Mouse (Mus musculus) megakaryocyte, embryonic 14.5 days (primary cell): Measurements from ENCODE around the gene Sbk1.

Experiments used
- FLI1 ChIP-seq: IDR thresholded peaks from 2 replicates; pipeline ENCODE4 v1.6.1; 2012; ENCODE audit warnings: low read length, inconsistent platforms, mixed read lengths
- GATA1 ChIP-seq: IDR thresholded peaks from 3 replicates; pipeline ENCODE4 v1.6.1; 2012; ENCODE audit warnings: mixed read lengths, low read length, inconsistent platforms, borderline replicate concordance

GRCm38 (mm10) chr7:126249986-126250385 is 22.4 kb upstream of the Sbk1 start:
- TF ChIP-seq GATA1: no peak
- TF ChIP-seq FLI1: no peak
